Mouse (Mus musculus) midbrain, embryonic 15.5 days (tissue): ENCODE results near the gene Abcb9. TPM values are rescaled to one million over a fixed set of nuclear protein-coding genes. Genes with fewer than 3 reads are reported as not detected.
A peak's percentile ranks its signal among the peaks of the same experiment; 100 is the strongest.

ENCODE experiments used
- ATAC-seq: fragments of 200-750 bp; cut with Nextera tagmentation; replicated peaks from 2 replicates; pipeline ENCODE4 v1.8.0; 2017; ENCODE audit warnings: moderate TSS enrichment
- H3K27ac ChIP-seq: fragments of 300-500 bp; sonication (generic); 2 replicates; pipeline ENCODE4 v1.5.1; 2015; ENCODE audit warnings: mild to moderate bottlenecking, inconsistent platforms
- H3K27me3 ChIP-seq: fragments of 300-500 bp; sonication (generic); replicated peaks from 2 replicates; pipeline ENCODE4 v1.6.1; 2015; ENCODE audit warnings: inconsistent platforms
- H3K36me3 ChIP-seq: fragments of 300-500 bp; sonication (generic); replicated peaks from 2 replicates; pipeline ENCODE4 v1.6.1; 2015; ENCODE audit warnings: inconsistent platforms
- H3K4me1 ChIP-seq: fragments of 300-500 bp; sonication (generic); 2 replicates; pipeline ENCODE4 v1.6.1; 2015; ENCODE audit warnings: inconsistent platforms
- H3K4me2 ChIP-seq: fragments of 300-500 bp; sonication (generic); 2 replicates; pipeline ENCODE4 v1.6.1; 2015; ENCODE audit warnings: inconsistent platforms, mild to moderate bottlenecking, moderate library complexity
- H3K4me3 ChIP-seq: fragments of 300-500 bp; sonication (generic); 2 replicates; pipeline ENCODE4 v1.5.1; 2015; ENCODE audit warnings: mild to moderate bottlenecking, inconsistent platforms
- H3K9ac ChIP-seq: fragments of 300-500 bp; sonication (generic); 2 replicates; pipeline ENCODE4 v1.6.1; 2015; ENCODE audit warnings: mild to moderate bottlenecking, inconsistent platforms
- H3K9me3 ChIP-seq: fragments of 300-500 bp; sonication (generic); 2 replicates; pipeline ENCODE4 v1.6.1; 2016; ENCODE audit warnings: inconsistent platforms
- WGBS: fragments of 180-500 bp; shearing (Covaris S2); methylation state at CpG from one replicate; pipeline ENCODE4 v1.1.7; 2015; ENCODE audit warnings: mixed read lengths; 5-methylcytosine and 5-hydroxymethylcytosine counted together
- polyA plus RNA-seq: library from polyadenylated mRNA; unstranded; fragments of >200 nt; fragmentation: Nextera tagmentation; extraction: Ambion mirVana; gene quantifications from 2 replicates; pipeline ENCODE4 v1.2.1, GENCODE M21; 2015

The Abcb9 gene
- polyA plus RNA-seq, 1 experiment from 2014 or later: 16.0 TPM

GRCm38 (mm10) chr5:124032001-124032508, 63.5 kb downstream of the Abcb9 start, which contains the start of gene Vps37b:
Gene Vps37b, minus strand, starts transcription at chr5:124032270.
- Histone ChIP-seq H3K4me1 (peaks cover 38% of the 10 kb centered on the region), H3K4me3 (peak within 1 kb of the TSS; percentile 77), H3K9ac (peak within 1 kb of the TSS; percentile 88), H3K9me3 (no peaks in the 10 kb centered on the region), H3K4me2 (peak within 1 kb of the TSS; percentile 66), H3K27me3 (no peaks in the 10 kb centered on the region), H3K36me3 (no peaks in the 10 kb centered on the region), H3K27ac (peak within 1 kb of the TSS; percentile 92)
- under 1% methylated on average over 52 of the region's 52 CpGs for WGBS
- peak; percentile 69 for ATAC-seq

GRCm38 (mm10) chr5:124031068-124031955, 64.3 kb downstream of the Abcb9 start:
- Histone ChIP-seq H3K4me2 (peak overlapping the region; percentile 66), H3K9me3 (no peaks in the 10 kb centered on the region), H3K27me3 (no peaks in the 10 kb centered on the region), H3K4me1 (peaks cover 41% of the 10 kb centered on the region), H3K27ac (peak overlapping the region; percentile 92), H3K36me3 (no peaks in the 10 kb centered on the region), H3K4me3 (peak overlapping the region; percentile 77), H3K9ac (peak overlapping the region; percentile 88)
- WGBS: under 1% methylated on average over 25 of the region's 26 CpGs
- ATAC-seq: peak; percentile 44

- H3K27ac ChIP-seq: peak overlapping the region; percentile 92
- peak overlapping the region; percentile 88 for H3K9ac ChIP-seq
- peak overlapping the region; percentile 66 for H3K4me2 ChIP-seq
- no peaks in the 10 kb centered on the region for H3K27me3 ChIP-seq
- ATAC-seq: peak; percentile 30
- peaks cover 49% of the 10 kb centered on the region for H3K4me1 ChIP-seq
- peak overlapping the region; percentile 77 for H3K4me3 ChIP-seq
- no peaks in the 10 kb centered on the region for H3K36me3 ChIP-seq
- no peaks in the 10 kb centered on the region for H3K9me3 ChIP-seq
- 8% methylated on average over 12 of the region's 12 CpGs for WGBS
These were observed 65.1 kb downstream of the Abcb9 start for GRCm38 (mm10) chr5:124030386-124031067.

GRCm38 (mm10) chr5:124029220-124030035, 66.2 kb downstream of the Abcb9 start:
- no peaks in the 10 kb centered on the region for H3K27me3 ChIP-seq
- peak overlapping the region; percentile 66 for H3K4me2 ChIP-seq
- no peaks in the 10 kb centered on the region for H3K9me3 ChIP-seq
- H3K27ac ChIP-seq: 0 out of 2 replicates have a peak overlapping the region, but pooled peaks have one; percentile 18
- no peak for ATAC-seq
- no peaks in the 10 kb centered on the region for H3K36me3 ChIP-seq
- H3K4me3 ChIP-seq: peak overlapping the region; percentile 77
- peaks cover 60% of the 10 kb centered on the region for H3K4me1 ChIP-seq
- H3K9ac ChIP-seq: no peak overlapping the region
- 84% methylated on average over 19 of the region's 19 CpGs for WGBS

- Histone ChIP-seq H3K4me1 (peaks cover 67% of the 10 kb centered on the region), H3K4me2 (peak overlapping the region; percentile 66), H3K27ac (peak overlapping the region; percentile 41), H3K27me3 (no peaks in the 10 kb centered on the region), H3K9ac (no peak overlapping the region), H3K36me3 (no peaks in the 10 kb centered on the region), H3K4me3 (no peak overlapping the region), H3K9me3 (no peaks in the 10 kb centered on the region)
- ATAC-seq: no peak
- WGBS: 32% methylated on average over 7 of the region's 7 CpGs
These were observed 66.9 kb downstream of the Abcb9 start for GRCm38 (mm10) chr5:124028680-124029079.

- Histone ChIP-seq H3K27me3 (no peaks in the 10 kb centered on the region), H3K27ac (peak overlapping the region; percentile 41), H3K9ac (no peak overlapping the region), H3K4me1 (peaks cover 73% of the 10 kb centered on the region), H3K4me3 (no peak overlapping the region), H3K9me3 (no peaks in the 10 kb centered on the region), H3K36me3 (no peaks in the 10 kb centered on the region), H3K4me2 (peak overlapping the region; percentile 66)
- WGBS: 36% methylated on average over 19 of the region's 19 CpGs
- no peak for ATAC-seq
These were observed 67.7 kb downstream of the Abcb9 start for GRCm38 (mm10) chr5:124027702-124028470.

GRCm38 (mm10) chr5:124026568-124026967, 69.0 kb downstream of the Abcb9 start:
- no peak overlapping the region for H3K27ac ChIP-seq
- ATAC-seq: no peak
- no peaks in the 10 kb centered on the region for H3K36me3 ChIP-seq
- no peak overlapping the region for H3K9ac ChIP-seq
- H3K4me1 ChIP-seq: peaks cover 73% of the 10 kb centered on the region
- H3K4me2 ChIP-seq: no peak overlapping the region
- WGBS: 70% methylated on average over 5 of the region's 5 CpGs
- H3K27me3 ChIP-seq: no peaks in the 10 kb centered on the region
- no peaks in the 10 kb centered on the region for H3K9me3 ChIP-seq
- no peak overlapping the region for H3K4me3 ChIP-seq

GRCm38 (mm10) chr5:124025587-124026441, 69.8 kb downstream of the Abcb9 start:
- no peak overlapping the region for H3K4me3 ChIP-seq
- H3K4me2 ChIP-seq: no peak overlapping the region
- no peak for ATAC-seq
- no peaks in the 10 kb centered on the region for H3K27me3 ChIP-seq
- H3K36me3 ChIP-seq: no peaks in the 10 kb centered on the region; the same call in 1 of the 2 replicates
- H3K9ac ChIP-seq: no peak overlapping the region
- H3K9me3 ChIP-seq: no peaks in the 10 kb centered on the region
- H3K27ac ChIP-seq: peak overlapping the region; percentile 39; the same call in 1 of the 2 replicates
- WGBS: 80% methylated on average over 15 of the region's 15 CpGs
- H3K4me1 ChIP-seq: peaks cover 73% of the 10 kb centered on the region

GRCm38 (mm10) chr5:124025146-124025545, 70.5 kb downstream of the Abcb9 start:
- H3K4me2 ChIP-seq: 0 out of 2 replicates have a peak overlapping the region, but pooled peaks have one; percentile 2
- no peak overlapping the region for H3K9ac ChIP-seq
- no peaks in the 10 kb centered on the region for H3K27me3 ChIP-seq
- no peak overlapping the region for H3K4me3 ChIP-seq
- no peak for ATAC-seq
- no peaks in the 10 kb centered on the region for H3K9me3 ChIP-seq
- no peaks in the 10 kb centered on the region; the same call in 1 of the 2 replicates for H3K36me3 ChIP-seq
- H3K27ac ChIP-seq: peak overlapping the region; percentile 39
- peaks cover 68% of the 10 kb centered on the region for H3K4me1 ChIP-seq
- 35% methylated on average over 9 of the region's 9 CpGs for WGBS

- no peak for ATAC-seq
- Histone ChIP-seq H3K27ac (peak overlapping the region; percentile 39), H3K4me3 (no peak overlapping the region), H3K9me3 (no peaks in the 10 kb centered on the region), H3K27me3 (no peaks in the 10 kb centered on the region), H3K4me1 (peaks cover 67% of the 10 kb centered on the region), H3K4me2 (peak overlapping the region; percentile 2; the same call in 1 of the 2 replicates), H3K36me3 (no peaks in the 10 kb centered on the region; the same call in 1 of the 2 replicates), H3K9ac (no peak overlapping the region)
- whole genome bisulfite sequencing: 33% methylated on average over 6 of the region's 6 CpGs
These were observed 70.9 kb downstream of the Abcb9 start for GRCm38 (mm10) chr5:124024677-124025076.
